Mouse (Mus musculus) heart, adult 2 months (tissue): Measurements from ENCODE around the gene Meioc.

ENCODE experiments used
- CTCF ChIP-seq: fragments of 200-600 bp; IDR thresholded peaks from 2 replicates; pipeline ENCODE4 v1.8.1; 2022; ENCODE audit warnings: antibody characterized with exemption, mild to moderate bottlenecking, moderate library complexity
- EP300 ChIP-seq: fragments of 200-500 bp; IDR thresholded peaks from 2 replicates; pipeline ENCODE4 v1.6.1; 2011; ENCODE audit warnings: low read depth, low read length, control low read depth; ENCODE audit not compliant: insufficient read depth
- POLR2A ChIP-seq: fragments of 200-500 bp; IDR thresholded peaks from 2 replicates; pipeline ENCODE4 v1.6.1; 2011; ENCODE audit warnings: mild to moderate bottlenecking, low read depth, low read length, control low read depth; ENCODE audit not compliant: insufficient read depth

DNA sequence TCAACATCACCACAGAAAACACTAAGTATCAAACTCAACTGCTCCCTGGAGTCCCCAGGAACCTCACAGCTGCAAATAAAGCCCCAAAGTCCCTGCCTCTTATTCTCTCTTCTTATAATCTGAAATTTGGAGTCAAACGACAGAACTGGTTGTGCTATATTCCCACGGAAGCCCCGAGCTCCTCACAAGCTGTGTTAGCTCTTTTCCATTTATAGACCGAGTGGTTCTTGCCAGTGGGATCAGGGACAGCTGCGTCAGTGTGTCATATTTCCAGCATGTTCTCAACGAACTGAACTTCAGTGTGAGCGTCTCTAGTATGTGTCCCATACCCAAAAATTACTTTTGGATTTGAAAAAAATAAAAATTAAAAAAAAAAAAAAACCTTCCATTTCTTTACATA lies 31.8 kb downstream of the Meioc start:
- no peak for TF ChIP-seq CTCF
- no peak for TF ChIP-seq EP300
- no peak for TF ChIP-seq POLR2A
